Mouse (Mus musculus) heart, postnatal 0 days (tissue): ENCODE measurements around the gene Zfp28.

Experiments used
- CTCF ChIP-seq: IDR thresholded peaks from 2 replicates; pipeline ENCODE4 v1.5.1; 2016; ENCODE audit warnings: antibody characterized with exemption, control low read depth, low read depth
- EP300 ChIP-seq: IDR thresholded peaks from 2 replicates; pipeline ENCODE4 v1.6.1; 2016; ENCODE audit warnings: antibody characterized with exemption, low read depth

GRCm38 (mm10) chr7:6369460-6369859, 13.6 kb upstream of the Zfp28 start:
- no peak for TF ChIP-seq EP300
- no peak for TF ChIP-seq CTCF
